Mouse (Mus musculus) ES-Bruce4 (cell line): ENCODE measurements around the gene Por.

Source experiments
- CTCF ChIP-seq: IDR thresholded peaks from one replicate; pipeline ENCODE4 v1.8.1; 2011; ENCODE audit warnings: low read depth, low read length
- EP300 ChIP-seq: IDR thresholded peaks from 2 replicates; pipeline ENCODE4 v1.6.1; 2011; ENCODE audit warnings: low read depth, low read length; ENCODE audit not compliant: insufficient read depth
- POLR2A ChIP-seq: IDR thresholded peaks from one replicate; pipeline ENCODE4 v1.8.1; 2011; ENCODE audit warnings: low read length; ENCODE audit not compliant: insufficient read depth

DNA sequence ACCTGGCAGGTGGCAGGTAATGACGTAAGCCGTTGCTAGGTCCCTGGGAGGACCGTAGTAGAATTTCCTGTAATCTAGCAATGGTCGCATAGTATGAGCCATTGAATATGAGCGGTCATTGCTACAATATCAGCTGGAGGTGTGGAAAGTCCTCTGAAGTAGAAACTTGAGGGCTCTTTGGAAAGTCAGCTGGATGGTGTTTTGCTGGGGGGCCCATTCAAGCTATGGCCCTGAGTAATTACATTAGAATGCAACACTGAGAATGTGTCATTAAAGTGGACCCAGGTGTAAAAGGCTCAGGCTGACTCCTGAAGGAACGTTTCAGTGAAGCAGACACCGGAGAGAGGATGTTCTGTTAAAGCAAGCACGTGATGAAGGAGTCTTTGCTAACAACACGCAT is 49.3 kb upstream of the Por start:
- TF ChIP-seq CTCF (no peak), EP300 (no peak), POLR2A (no peak)
